ENCODE assay signal across 29 mouse cellular contexts in the genomic region with DNA sequence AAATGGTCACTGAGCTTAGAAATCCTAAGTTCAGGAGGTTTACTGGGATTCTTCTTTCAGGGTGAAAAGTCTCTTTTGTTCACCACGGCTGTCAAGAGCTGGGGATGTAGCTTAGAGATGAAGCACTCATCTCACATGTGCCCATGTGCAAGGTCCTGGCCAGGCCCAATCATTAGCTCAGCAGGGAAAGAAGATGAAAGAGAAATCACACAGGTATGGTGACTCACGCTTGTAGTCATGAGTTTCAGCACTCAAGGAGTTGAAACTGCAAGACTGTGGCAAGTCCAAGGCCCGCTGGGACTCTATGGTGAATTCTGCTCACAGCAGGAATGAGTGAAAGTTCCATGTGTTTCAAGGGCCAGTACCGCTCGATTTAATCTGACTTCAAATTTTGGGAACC. TPM values are rescaled to one million over a fixed set of nuclear protein-coding genes. Genes with fewer than 3 reads are reported as not detected.
DNase-seq lines count a peak whose midpoint lies in the region; ATAC-seq and TF ChIP-seq lines count a peak whose summit lies in the region.
"Had no signal": no experiment of that assay in that cellular context is flagged by ENCODE, and none has a peak within 500 bp of the region (broad histone marks: within the 10 kb centered on the region; RNA-seq: fewer than 3 reads in every experiment).

No protein-coding gene starts in this region.

- no peaks in the 10 kb centered on the region for H3K27me3 ChIP-seq in intestine, postnatal 0 days (replicated peaks; ENCODE audit: control insufficient read depth, insufficient read depth, low read length)
- H3K27me3 ChIP-seq: embryonic facial prominence, embryonic 12.5 days; embryonic facial prominence, embryonic 15.5 days; forebrain, embryonic 12.5 days; forebrain, embryonic 15.5 days; heart, embryonic 15.5 days; hindbrain, embryonic 13.5 days had no signal

- no peak overlapping the region for H3K9ac ChIP-seq in intestine, postnatal 0 days (ENCODE audit: low read depth, low read length)
- H3K9ac ChIP-seq: embryonic facial prominence, embryonic 12.5 days; embryonic facial prominence, embryonic 15.5 days; forebrain, embryonic 12.5 days; forebrain, embryonic 15.5 days; heart, embryonic 15.5 days; hindbrain, embryonic 13.5 days had no signal

- H3K36me3 ChIP-seq in intestine, postnatal 0 days (ENCODE audit: control insufficient read depth, insufficient read depth): peaks cover 5% of the 10 kb centered on the region; the same call in 1 of the 2 replicates

- peaks cover 2% of the 10 kb centered on the region; the same call in 1 of the 2 replicates for H3K4me1 ChIP-seq in intestine, postnatal 0 days (replicated peaks; ENCODE audit: control insufficient read depth, insufficient read depth, low read length)
- H3K4me1 ChIP-seq: embryonic facial prominence, embryonic 12.5 days; embryonic facial prominence, embryonic 15.5 days; forebrain, embryonic 12.5 days; hindbrain, embryonic 10.5 days had no signal

- intact Hi-C loops in gastrocnemius, adult 2 months (cut with DNase I): no loop called here
- intact Hi-C loops in gastrocnemius, postnatal 14 days (cut with DNase I; ENCODE audit: low total_unique reads): no loop called here

- H3K9me3 ChIP-seq in intestine, postnatal 0 days (ENCODE audit: control insufficient read depth): no peaks in the 10 kb centered on the region
- H3K9me3 ChIP-seq: embryonic facial prominence, embryonic 12.5 days; embryonic facial prominence, embryonic 15.5 days; forebrain, embryonic 12.5 days; forebrain, embryonic 15.5 days; heart, embryonic 10.5 days; heart, embryonic 15.5 days; hindbrain, embryonic 10.5 days; hindbrain, embryonic 13.5 days had no signal

- H3K27ac ChIP-seq in gastrocnemius, adult 2 months: peak overlapping the region; percentile 20; the same call in 1 of the 2 replicates
- H3K27ac ChIP-seq in intestine, postnatal 0 days (ENCODE audit: low read depth, low read length): peak overlapping the region; percentile 57
- H3K27ac ChIP-seq: embryonic facial prominence, embryonic 12.5 days; embryonic facial prominence, embryonic 15.5 days; forebrain, embryonic 12.5 days; forebrain, embryonic 15.5 days; heart, embryonic 10.5 days; heart, embryonic 15.5 days; hindbrain, embryonic 10.5 days; hindbrain, embryonic 13.5 days had no signal

- WGBS in intestine, postnatal 0 days: 72% methylated on average over 5 of the region's 5 CpGs

- no peak for DNase-seq in gastrocnemius, adult 2 months
- no peak for DNase-seq in gastrocnemius, postnatal 10 days
- peak; percentile 25 for DNase-seq in induced T-regulatory cell, adult 2 months (ENCODE audit: low read depth)
- peak; percentile 18 for DNase-seq in yolk sac, embryonic 10.5 days (ENCODE audit: low spot score)
- DNase-seq in cerebellum, postnatal 4 days (ENCODE audit: low spot score in 2 of 2): no peak
- no peak for DNase-seq in gastrocnemius, postnatal 14 days
- DNase-seq: adrenal gland, adult 8-10 months; adrenal gland, postnatal 25 days; B cell, adult 2 months; cerebellum, adult 18-20 months; cerebellum, adult 9-10 months; cerebellum, postnatal 14 days; gastrocnemius, postnatal 25 days; heart, adult 18-20 months; heart, postnatal 10 days; heart, postnatal 36 days; kidney, adult 2 months had no signal

- ATAC-seq in intestine, postnatal 0 days: peak; percentile 92
- ATAC-seq: activated CD4-positive, CD25-positive, alpha-beta regulatory T cell, adult 4 months; forebrain, embryonic 15.5 days; hindbrain, embryonic 16.5 days; inflammation-experienced regulatory T-cells, adult 6 months had no signal

- no peak overlapping the region for H3K4me2 ChIP-seq in intestine, postnatal 0 days (replicated peaks; ENCODE audit: low read depth)
- H3K4me2 ChIP-seq: embryonic facial prominence, embryonic 12.5 days; embryonic facial prominence, embryonic 15.5 days; forebrain, embryonic 12.5 days; forebrain, embryonic 15.5 days; heart, embryonic 15.5 days; hindbrain, embryonic 13.5 days had no signal

- no peak overlapping the region for H3K4me3 ChIP-seq in gastrocnemius, adult 2 months
- no peak overlapping the region for H3K4me3 ChIP-seq in intestine, postnatal 0 days (ENCODE audit: low read depth, low read length)
- H3K4me3 ChIP-seq: embryonic facial prominence, embryonic 12.5 days; embryonic facial prominence, embryonic 15.5 days; forebrain, embryonic 12.5 days; forebrain, embryonic 15.5 days; heart, embryonic 10.5 days; heart, embryonic 15.5 days; hindbrain, embryonic 10.5 days; hindbrain, embryonic 13.5 days had no signal

- TF ChIP-seq CTCF in gastrocnemius, adult 2 months (IDR thresholded peaks at IDR 0.05): no peak
- TF ChIP-seq CTCF in intestine, postnatal 0 days (IDR thresholded peaks at IDR 0.05; ENCODE audit: low read depth): no peak

RNA-seq across cellular contexts. Expression of gene Ankmy2, which starts 22.8 kb away (rescaled TPM):
- total RNA-seq in gastrocnemius, adult 2 months (2021): 1 to 10 TPM; 5.1 to 6.5 TPM
- total RNA-seq in gastrocnemius, postnatal 10 days (2021): 10 to 100 TPM; 13.0 to 16.5 TPM
- polyA plus RNA-seq in intestine, postnatal 0 days (2015; fragmentation: Nextera tagmentation; extraction: Ambion mirVana): 25.8 and 26.6 TPM in 2 replicates
- total RNA-seq in gastrocnemius, postnatal 14 days (2021): 10 to 100 TPM; 10.0 to 11.0 TPM

RNA-seq across cellular contexts. Expression of gene Bzw2, which starts 23.8 kb away (rescaled TPM):
- 100 to 1,000 TPM; 107 to 130 TPM for total RNA-seq in gastrocnemius, adult 2 months (2021)
- total RNA-seq in gastrocnemius, postnatal 10 days (2021): 100 to 1,000 TPM; 149 to 155 TPM
- 71.9 and 75.3 TPM in 2 replicates for polyA plus RNA-seq in intestine, postnatal 0 days (2015; fragmentation: Nextera tagmentation; extraction: Ambion mirVana)
- 100 to 1,000 TPM; 118 to 136 TPM for total RNA-seq in gastrocnemius, postnatal 14 days (2021)

Comparison
In these comparisons a context has a peak if more than half of its experiments do, and no peak if none do; other contexts are left out.
1. DNase-seq: peak in induced T-regulatory cell, adult 2 months (single experiment) and yolk sac, embryonic 10.5 days (single experiment); none in gastrocnemius, adult 2 months (single experiment), gastrocnemius, postnatal 10 days (single experiment), cerebellum, postnatal 4 days (0 of 2) and gastrocnemius, postnatal 14 days (single experiment).